Mouse (Mus musculus): ENCODE data around the gene Kat8. TPM values are rescaled to one million over a fixed set of nuclear protein-coding genes. Genes with fewer than 3 reads are reported as not detected.

The Kat8 gene
- total RNA-seq, 2 experiments from 2014 or later, result 28.1 to 31.1 TPM

- intact Hi-C loops (cut with DNase I), result no loop called here
- peak; percentile 70 for DNase-seq
Measured at GRCm38 (mm10) chr7:127896384-127896783, 15.9 kb upstream of the Kat8 start.

GRCm38 (mm10) chr7:127897542-127897941, 14.8 kb upstream of the Kat8 start:
- no peak for DNase-seq
- intact Hi-C loops (cut with DNase I), result no loop called here

GRCm38 (mm10) chr7:127898179-127898956, 13.9 kb upstream of the Kat8 start:
- DNase-seq, result no peak
- intact Hi-C loops (cut with DNase I), result no loop called here

- intact Hi-C loops (cut with DNase I), result no loop called here
Measured at GRCm38 (mm10) chr7:127899997-127900396, 12.3 kb upstream of the Kat8 start.

GRCm38 (mm10) chr7:127901772-127902171, 10.5 kb upstream of the Kat8 start:
- no peak for DNase-seq
- intact Hi-C loops (cut with DNase I), result no loop called here

More at GRCm38 (mm10) chr7:127899997-127900396, 12.3 kb upstream of the Kat8 start:
- no peak for DNase-seq

- DNase-seq, result peak; percentile 77
- intact Hi-C loops (cut with DNase I), result no loop called here
Measured at GRCm38 (mm10) chr7:127903971-127904796, 8.1 kb upstream of the Kat8 start, which contains the start of gene Bckdk. Gene Bckdk (plus strand): TSS chr7:127904082.

GRCm38 (mm10) chr7:127907939-127908338, 4.4 kb upstream of the Kat8 start:
- intact Hi-C loops (cut with DNase I), result no loop called here
- no peak for DNase-seq

GRCm38 (mm10) chr7:127908656-127909055, 3.7 kb upstream of the Kat8 start:
- intact Hi-C loops (cut with DNase I), result no loop called here

GRCm38 (mm10) chr7:127912938-127913337, 622 bp downstream of the Kat8 start:
- intact Hi-C loops (cut with DNase I), result no loop called here
- no peak for DNase-seq

More at GRCm38 (mm10) chr7:127908656-127909055, 3.7 kb upstream of the Kat8 start:
- DNase-seq, result no peak

- intact Hi-C loops (cut with DNase I), result no loop called here
- DNase-seq, result no peak
Measured at GRCm38 (mm10) chr7:127915293-127915692, 3.0 kb downstream of the Kat8 start.

- intact Hi-C loops (cut with DNase I), result no loop called here
- DNase-seq, result peak; percentile 38
Measured at GRCm38 (mm10) chr7:127918203-127918602, 5.9 kb downstream of the Kat8 start.

GRCm38 (mm10) chr7:127919290-127919689, 7.0 kb downstream of the Kat8 start:
- intact Hi-C loops (cut with DNase I), result no loop called here
- DNase-seq, result no peak

- intact Hi-C loops (cut with DNase I), result no loop called here
- no peak for DNase-seq
Measured at GRCm38 (mm10) chr7:127921516-127921915, 9.2 kb downstream of the Kat8 start.

GRCm38 (mm10) chr7:127922451-127923275, 10.3 kb downstream of the Kat8 start:
- intact Hi-C loops (cut with DNase I), result no loop called here
- DNase-seq, result no peak

GRCm38 (mm10) chr7:127923714-127924113, 11.4 kb downstream of the Kat8 start:
- intact Hi-C loops (cut with DNase I), result no loop called here
- no peak for DNase-seq

- intact Hi-C loops (cut with DNase I), result no loop called here
- no peak for DNase-seq
Measured at GRCm38 (mm10) chr7:127925252-127925651, 12.9 kb downstream of the Kat8 start.

- intact Hi-C loops (cut with DNase I), result no loop called here
- DNase-seq, result no peak
Measured at GRCm38 (mm10) chr7:127926066-127926465, 13.8 kb downstream of the Kat8 start.

- intact Hi-C loops (cut with DNase I), result no loop called here
- DNase-seq, result no peak
Measured at GRCm38 (mm10) chr7:127926846-127927245, 14.5 kb downstream of the Kat8 start.

- intact Hi-C loops (cut with DNase I), result no loop called here
- no peak for DNase-seq
Measured at GRCm38 (mm10) chr7:127927726-127928125, 15.4 kb downstream of the Kat8 start.

- DNase-seq, result no peak
- intact Hi-C loops (cut with DNase I), result no loop called here
Measured at GRCm38 (mm10) chr7:127928596-127928995, 16.3 kb downstream of the Kat8 start.

- DNase-seq, result no peak
- intact Hi-C loops (cut with DNase I), result no loop called here
Measured at GRCm38 (mm10) chr7:127929923-127930322, 17.6 kb downstream of the Kat8 start, which contains the start of gene Prss8. Gene Prss8 (minus strand): TSS chr7:127930104.

All from left cerebral cortex, postnatal 4 days (tissue).